Mouse (Mus musculus) monocyte, adult 5-6 weeks (primary cell): ENCODE data around the gene Kifap3. TPM values are rescaled to one million over a fixed set of nuclear protein-coding genes. Genes with fewer than 3 reads are reported as not detected.
A peak's percentile ranks its signal among the peaks of the same experiment; 100 is the strongest.

Source experiments
- ATAC-seq: fragments of 153-309, 156-312 bp; replicated peaks from 2 replicates; pipeline ENCODE4 v1.8.0; 2017; ENCODE audit warnings: mild to moderate bottlenecking; ENCODE audit not compliant: low TSS enrichment, insufficient number of reproducible peaks, severe bottlenecking, poor library complexity, low FRiP score
- total RNA-seq: library from RNA; stranded (forward); fragments of 200-1000, 200-491, 200-594 nt; gene quantifications from 3 replicates; pipeline ENCODE4 v1.2.3, GENCODE M21; 2017

Gene Kifap3
- total RNA-seq, 1 experiment from 2014 or later, result 3.5 TPM

GRCm38 (mm10) chr1:163934591-163934990 lies 155.2 kb downstream of the Kifap3 start:
- no peak for ATAC-seq

- no peak for ATAC-seq
Observed at GRCm38 (mm10) chr1:163942056-163942455, 162.7 kb downstream of the Kifap3 start.

GRCm38 (mm10) chr1:163953396-163953795 lies 174.0 kb downstream of the Kifap3 start:
- ATAC-seq, result no peak

GRCm38 (mm10) chr1:163958036-163958435 lies 178.7 kb downstream of the Kifap3 start:
- ATAC-seq, result no peak

GRCm38 (mm10) chr1:163964008-163964689 lies 184.8 kb downstream of the Kifap3 start:
- 0 out of 2 replicates have a peak, but pooled peaks have one; percentile 31 for ATAC-seq

Other genes starting within 250 kb of the Kifap3 start
- gene Mettl11b, start 54.4 kb upstream of the Kifap3 start, total RNA-seq, result not detected in 3 replicates
- 28.1 to 42.9 TPM (median 36.1 TPM) in 3 replicates for gene Scyl3, start 149.5 kb downstream of the Kifap3 start, total RNA-seq
- 0.96 to 6.6 TPM (median 1.8 TPM) in 3 replicates for gene BC055324, start 215.2 kb downstream of the Kifap3 start, total RNA-seq
- 8.2 to 12.2 TPM (median 11.6 TPM) in 3 replicates for gene Mettl18, start 215.3 kb downstream of the Kifap3 start, total RNA-seq